Mouse (Mus musculus) bone marrow, adult 2 months (tissue): ENCODE data around the gene Ap5z1.

Experiments
- CTCF ChIP-seq: fragments of 200-500 bp; IDR thresholded peaks from 2 replicates; pipeline ENCODE4 v1.5.1; 2011; ENCODE audit warnings: low read length, control low read depth; ENCODE audit not compliant: control insufficient read depth, insufficient read depth
- POLR2A ChIP-seq: fragments of 200-500 bp; IDR thresholded peaks from 2 replicates; pipeline ENCODE4 v1.6.1; 2011; ENCODE audit warnings: low read depth, mild to moderate bottlenecking, control low read depth, low read length, borderline replicate concordance; ENCODE audit not compliant: control insufficient read depth

DNA sequence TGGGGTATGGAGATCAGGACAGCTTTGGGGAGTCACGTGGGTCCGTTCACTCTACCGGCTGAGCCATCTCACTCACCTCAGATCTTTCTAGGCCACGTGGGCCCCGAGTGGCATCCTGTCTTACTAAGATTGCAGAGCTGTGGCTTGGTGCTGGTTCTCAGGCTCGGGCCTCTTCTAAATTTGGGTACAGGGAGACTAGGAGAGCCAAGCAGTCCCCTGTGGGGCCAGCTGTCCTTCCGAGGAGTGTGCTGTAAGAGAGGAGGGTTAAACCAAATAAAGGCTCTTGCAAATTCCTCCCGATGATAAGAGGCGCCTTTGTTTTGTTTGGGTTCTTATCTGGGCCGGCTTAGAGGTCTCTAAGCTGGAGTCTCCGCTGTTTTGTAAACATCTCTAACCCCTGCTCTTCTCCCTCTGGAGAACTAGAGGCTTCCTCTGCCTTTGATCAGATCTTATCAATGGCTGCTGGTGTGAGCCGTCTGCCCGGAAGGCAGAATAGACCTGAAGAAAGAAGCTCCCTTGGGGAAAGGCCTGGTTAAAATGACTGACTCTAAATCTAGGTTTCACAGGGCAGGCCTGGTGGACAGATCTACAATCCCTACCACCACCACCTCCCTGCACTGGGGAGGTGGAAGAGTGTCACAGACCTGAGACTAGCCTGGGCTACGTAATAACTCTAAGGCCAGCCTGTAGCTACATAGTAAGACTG is 47.5 kb upstream of the Ap5z1 start:
- no peak for TF ChIP-seq CTCF
- no peak for TF ChIP-seq POLR2A
